16 mouse cellular contexts compared by ENCODE assay signal in genomic region chr13:53219391-53219790, GRCm38 (mm10).
"Had no signal": no experiment of that assay in that cellular context is flagged by ENCODE, and none has a peak within 500 bp of the region (broad histone marks: within the 10 kb centered on the region; RNA-seq: fewer than 3 reads in every experiment).

No protein-coding gene starts in this region.

- H3K4me2 ChIP-seq: neural tube, embryonic 13.5 days; neural tube, embryonic 15.5 days; stomach, embryonic 15.5 days had no signal

- DNase-seq: retina, postnatal 1 day; right cerebral cortex, adult 18-20 months; right cerebral cortex, postnatal 14 days; right cerebral cortex, postnatal 25 days; right cerebral cortex, postnatal 4 days; spleen, adult 18-20 months; thymus, adult 18-20 months; thymus, adult 2 months; thymus, postnatal 14 days; thymus, postnatal 25 days; thymus, postnatal 36 days; thymus, postnatal 4 days had no signal

- H3K4me3 ChIP-seq: neural tube, embryonic 13.5 days; neural tube, embryonic 15.5 days; stomach, embryonic 15.5 days had no signal

- H3K4me1 ChIP-seq: neural tube, embryonic 13.5 days; neural tube, embryonic 15.5 days had no signal

- H3K9me3 ChIP-seq: neural tube, embryonic 15.5 days; stomach, embryonic 15.5 days had no signal

- H3K36me3 ChIP-seq: neural tube, embryonic 13.5 days; neural tube, embryonic 15.5 days; stomach, embryonic 15.5 days had no signal

- H3K27ac ChIP-seq: neural tube, embryonic 13.5 days; neural tube, embryonic 15.5 days; stomach, embryonic 15.5 days; stomach, postnatal 0 days had no signal

- H3K27me3 ChIP-seq: neural tube, embryonic 13.5 days; neural tube, embryonic 15.5 days; stomach, embryonic 15.5 days had no signal

- H3K9ac ChIP-seq: neural tube, embryonic 13.5 days; neural tube, embryonic 15.5 days; stomach, embryonic 15.5 days had no signal
